Mouse (Mus musculus) cortical plate, adult 2 months (tissue): ENCODE data around the gene Tmsb15b1. TPM values are rescaled to one million over a fixed set of nuclear protein-coding genes. Genes with fewer than 3 reads are reported as not detected.

Experiments used
- H3K27ac ChIP-seq: fragments of 200-500 bp; 2 replicates; pipeline ENCODE4 v1.5.1; 2012; ENCODE audit warnings: low read length, control low read depth, inconsistent platforms; ENCODE audit not compliant: insufficient read depth
- H3K4me1 ChIP-seq: fragments of 200-500 bp; 2 replicates; pipeline ENCODE4 v1.6.1; 2011; ENCODE audit warnings: low read length; ENCODE audit not compliant: control insufficient read depth, insufficient read depth
- H3K4me3 ChIP-seq: fragments of 200-500 bp; 2 replicates; pipeline ENCODE4 v1.5.1; 2011; ENCODE audit warnings: mild to moderate bottlenecking, low read length, control low read depth; ENCODE audit not compliant: insufficient read depth
- CTCF ChIP-seq: fragments of 200-500 bp; IDR thresholded peaks from 2 replicates; pipeline ENCODE4 v1.5.1; 2011; ENCODE audit warnings: mild to moderate bottlenecking, control low read depth, low read length; ENCODE audit not compliant: insufficient read depth; ENCODE audit errors: extremely low read depth
- POLR2A ChIP-seq: fragments of 200-500 bp; IDR thresholded peaks from 2 replicates; pipeline ENCODE4 v1.6.1; 2011; ENCODE audit warnings: mild to moderate bottlenecking, low read length, control low read depth; ENCODE audit not compliant: insufficient read depth; ENCODE audit errors: extremely low read depth
- polyA plus RNA-seq: library from polyadenylated mRNA; depleted of rRNA; stranded (reverse); fragments of >200 nt; gene quantifications from 2 replicates; pipeline ENCODE4 v1.2.3, GENCODE M21; 2012; rRNA removed

Gene Tmsb15b1
- 11.1 and 12.1 TPM in 2 replicates for polyA plus RNA-seq

DNA sequence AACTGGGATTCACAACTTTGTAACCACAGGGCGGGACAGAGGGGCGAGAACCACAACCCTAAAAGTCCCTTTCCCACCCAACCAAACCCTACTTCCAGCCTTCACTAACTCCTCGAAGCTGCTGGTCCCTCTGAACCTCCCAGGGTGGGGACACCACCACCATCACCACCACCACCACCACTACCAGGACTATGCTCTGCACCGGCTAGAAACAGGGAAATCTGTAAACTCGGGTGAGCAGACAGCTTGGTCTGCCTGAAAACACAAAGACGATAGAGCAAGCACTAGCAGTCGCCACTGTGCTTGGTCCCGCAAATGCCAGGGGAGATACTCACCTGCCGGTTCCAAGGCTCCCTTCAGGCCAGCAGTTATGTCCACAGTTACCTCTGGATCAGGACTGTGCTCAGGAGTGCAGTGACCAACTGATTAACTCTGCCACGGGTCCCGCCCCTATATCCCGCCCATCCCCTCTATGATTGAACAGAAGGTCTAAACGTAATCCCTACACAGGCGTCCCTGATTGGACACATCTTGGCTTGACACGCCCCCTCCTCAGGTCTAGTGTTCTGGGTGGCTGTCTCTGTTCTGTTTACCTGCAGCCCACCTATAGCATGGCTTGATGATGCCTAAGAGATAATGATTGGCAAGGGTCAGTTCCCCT is at the start of gene Tmsb15b1, which contains the start of gene Tmsb15l:
Gene Tmsb15b1 (minus strand): TSS at position 451 of the 661 bp plus-strand sequence.
Gene Tmsb15l (minus strand): TSS at position 446 of the 661 bp plus-strand sequence.
- TF ChIP-seq POLR2A (peak; percentile 59; the same call in 1 of the 2 replicates), CTCF (no peak)
- Histone ChIP-seq H3K4me3 (peak within 1 kb of the TSS; percentile 79), H3K27ac (no peak within 1 kb of the TSS), H3K4me1 (no peaks in the 10 kb centered on the region)

DNA sequence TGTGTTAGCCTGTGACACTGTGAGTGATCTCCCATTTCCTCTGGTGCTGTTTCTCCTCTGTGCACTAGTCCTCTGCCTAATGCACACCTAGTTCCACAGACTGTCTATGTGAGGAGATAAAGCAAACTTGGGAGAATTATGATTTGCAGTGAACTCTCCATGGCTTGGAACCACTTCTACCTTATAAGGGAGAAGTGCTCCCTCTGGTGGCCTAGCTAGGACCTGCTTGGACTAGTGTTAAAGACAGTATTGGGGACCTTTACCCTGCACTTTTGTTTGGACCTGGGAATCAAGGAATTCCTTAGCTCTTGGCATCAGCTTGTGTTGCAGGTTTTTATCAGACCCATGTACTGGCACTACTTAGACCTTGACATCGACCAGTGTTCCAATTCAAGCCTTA is 42.6 kb upstream of the Tmsb15b1 start:
- Histone ChIP-seq H3K4me1 (no peaks in the 10 kb centered on the region), H3K4me3 (no peak overlapping the region), H3K27ac (no peak overlapping the region)
- TF ChIP-seq CTCF = peak; percentile 54; the same call in 1 of the 2 replicates
- no peak for TF ChIP-seq POLR2A

DNA sequence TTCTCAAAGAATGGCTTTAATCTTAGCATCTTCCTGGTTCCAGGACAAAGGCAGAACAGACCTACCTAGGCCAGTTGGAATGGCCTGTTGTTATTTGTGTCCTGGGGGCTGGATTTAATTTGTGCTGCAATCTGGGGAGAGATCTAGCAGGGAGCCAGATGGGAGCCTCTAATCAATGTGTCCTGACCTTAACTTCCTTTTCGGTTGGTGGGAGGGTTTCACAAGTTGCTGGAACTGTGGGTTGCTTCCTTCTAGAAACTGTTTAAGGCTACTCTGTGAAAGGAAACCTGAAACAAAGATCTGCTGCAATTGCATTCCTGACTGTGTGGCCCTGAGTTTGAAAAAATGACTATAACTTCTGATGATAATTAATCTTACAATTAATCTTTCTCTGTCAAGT is 41.0 kb upstream of the Tmsb15b1 start:
- Histone ChIP-seq H3K4me3 (no peak overlapping the region), H3K4me1 (no peaks in the 10 kb centered on the region), H3K27ac (no peak overlapping the region)
- TF ChIP-seq CTCF (no peak), POLR2A (no peak)

DNA sequence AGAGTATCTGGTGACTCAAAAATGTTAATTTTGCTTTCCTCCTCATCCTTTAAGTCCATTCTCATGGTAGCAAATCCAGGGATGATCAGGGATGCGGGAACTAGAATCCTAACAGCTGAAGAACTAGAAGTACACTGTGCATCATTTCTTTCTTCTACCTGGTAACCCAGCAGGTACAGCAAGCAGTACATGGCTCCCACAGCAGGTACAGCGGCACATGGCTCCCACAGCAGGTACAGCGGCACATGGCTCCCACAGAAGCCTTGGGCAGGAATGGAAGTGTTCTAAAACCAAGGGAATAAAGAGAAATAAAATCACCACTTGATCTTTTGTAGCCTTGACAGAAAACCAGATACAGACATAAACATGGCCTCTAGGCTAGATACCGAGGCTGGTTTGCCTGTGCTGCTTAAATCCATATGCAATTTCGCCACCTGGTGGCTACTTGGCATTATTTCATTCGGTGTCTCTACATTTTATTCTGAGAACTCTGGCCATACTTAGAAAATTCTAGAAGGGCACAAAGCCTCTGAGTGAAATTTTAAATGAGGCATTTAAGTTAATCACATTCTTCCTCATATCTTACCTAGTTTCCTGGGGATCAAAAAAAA is 38.5 kb upstream of the Tmsb15b1 start:
- TF ChIP-seq CTCF (peak; percentile 52; the same call in 1 of the 2 replicates), POLR2A (no peak)
- H3K4me3 ChIP-seq = no peak overlapping the region
- no peaks in the 10 kb centered on the region for H3K4me1 ChIP-seq
- no peak overlapping the region for H3K27ac ChIP-seq

DNA sequence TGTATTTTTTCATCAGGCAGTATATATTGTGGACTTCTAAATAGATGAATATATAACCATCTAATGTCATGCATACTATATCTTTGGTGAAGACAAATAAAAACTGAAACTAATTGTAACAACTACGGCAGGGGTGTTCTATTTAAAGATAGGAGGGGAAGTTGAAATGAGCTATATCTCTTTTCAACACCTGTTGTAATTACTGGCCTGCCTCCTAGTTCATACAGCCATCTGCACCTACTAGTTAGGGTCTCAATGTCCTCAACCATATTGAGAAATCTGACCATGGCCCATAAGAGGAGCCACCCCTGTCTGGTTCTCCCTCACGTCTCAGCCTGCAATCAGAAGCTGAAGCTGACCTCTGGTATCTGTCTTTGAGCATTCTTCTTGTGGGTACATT is 19.6 kb upstream of the Tmsb15b1 start:
- Histone ChIP-seq H3K4me3 (no peak overlapping the region), H3K27ac (no peak overlapping the region), H3K4me1 (no peaks in the 10 kb centered on the region)
- TF ChIP-seq CTCF = no peak

DNA sequence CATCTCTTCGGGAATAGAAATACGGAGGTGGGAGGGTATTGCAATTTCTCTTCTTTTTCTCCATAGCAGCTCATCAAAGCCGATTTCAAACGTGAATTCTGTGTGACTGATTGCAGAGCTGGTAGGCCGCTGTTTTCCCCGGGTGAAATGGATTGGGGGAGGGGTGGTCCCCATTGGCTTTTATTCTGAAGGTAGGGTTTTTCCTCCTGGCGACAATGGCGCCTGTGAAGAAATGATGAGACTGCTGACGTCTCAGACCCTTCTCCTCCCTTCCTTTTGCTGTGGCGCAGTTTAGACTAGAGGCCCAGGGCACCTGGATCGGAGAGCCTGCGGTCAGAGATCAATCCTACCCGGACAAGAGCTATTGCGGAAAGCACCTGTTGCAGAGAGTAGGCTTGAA is 17.0 kb upstream of the Tmsb15b1 start:
- H3K4me1 ChIP-seq = no peaks in the 10 kb centered on the region
- peak overlapping the region; percentile 69 for H3K27ac ChIP-seq
- 0 out of 2 replicates have a peak, but pooled peaks have one; percentile 19 for TF ChIP-seq POLR2A
- TF ChIP-seq CTCF = no peak
- H3K4me3 ChIP-seq = peak overlapping the region; percentile 92

DNA sequence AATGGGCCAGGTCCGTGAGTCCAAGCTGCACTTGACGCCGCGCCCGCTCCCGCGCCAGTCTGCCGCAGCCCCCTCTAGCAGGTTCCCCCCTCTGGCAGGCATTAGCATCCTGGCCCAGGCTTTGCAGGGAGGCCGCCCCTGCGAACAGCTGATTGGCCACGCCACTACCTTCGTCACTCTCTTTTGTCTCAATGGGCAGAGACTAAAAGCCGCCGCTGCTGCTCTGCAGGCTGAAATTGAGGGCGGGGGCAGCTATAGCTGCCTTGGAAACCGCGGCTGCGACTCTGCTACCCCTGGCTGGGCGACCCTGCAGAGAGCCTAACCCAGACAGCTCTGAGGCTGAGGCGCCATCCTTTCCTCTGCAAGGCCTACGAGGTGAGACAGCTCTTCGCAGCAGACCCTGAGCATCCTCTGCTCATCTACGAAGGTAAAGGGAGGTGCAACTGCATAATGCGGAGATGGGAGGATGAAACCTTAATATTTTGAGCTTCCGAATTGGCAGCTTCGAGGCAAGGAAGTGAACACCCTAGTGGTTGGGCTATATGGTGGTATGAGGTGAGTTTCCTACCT is 16.4 kb upstream of the Tmsb15b1 start, which contains the start of gene Zcchc18:
Gene Zcchc18 (plus strand): TSS at position 178 of the 570 bp plus-strand sequence.
- no peaks in the 10 kb centered on the region for H3K4me1 ChIP-seq
- H3K4me3 ChIP-seq = peak within 1 kb of the TSS; percentile 92
- peak within 1 kb of the TSS; percentile 74 for H3K27ac ChIP-seq
- no peak for TF ChIP-seq CTCF
- TF ChIP-seq POLR2A = peak; percentile 65

DNA sequence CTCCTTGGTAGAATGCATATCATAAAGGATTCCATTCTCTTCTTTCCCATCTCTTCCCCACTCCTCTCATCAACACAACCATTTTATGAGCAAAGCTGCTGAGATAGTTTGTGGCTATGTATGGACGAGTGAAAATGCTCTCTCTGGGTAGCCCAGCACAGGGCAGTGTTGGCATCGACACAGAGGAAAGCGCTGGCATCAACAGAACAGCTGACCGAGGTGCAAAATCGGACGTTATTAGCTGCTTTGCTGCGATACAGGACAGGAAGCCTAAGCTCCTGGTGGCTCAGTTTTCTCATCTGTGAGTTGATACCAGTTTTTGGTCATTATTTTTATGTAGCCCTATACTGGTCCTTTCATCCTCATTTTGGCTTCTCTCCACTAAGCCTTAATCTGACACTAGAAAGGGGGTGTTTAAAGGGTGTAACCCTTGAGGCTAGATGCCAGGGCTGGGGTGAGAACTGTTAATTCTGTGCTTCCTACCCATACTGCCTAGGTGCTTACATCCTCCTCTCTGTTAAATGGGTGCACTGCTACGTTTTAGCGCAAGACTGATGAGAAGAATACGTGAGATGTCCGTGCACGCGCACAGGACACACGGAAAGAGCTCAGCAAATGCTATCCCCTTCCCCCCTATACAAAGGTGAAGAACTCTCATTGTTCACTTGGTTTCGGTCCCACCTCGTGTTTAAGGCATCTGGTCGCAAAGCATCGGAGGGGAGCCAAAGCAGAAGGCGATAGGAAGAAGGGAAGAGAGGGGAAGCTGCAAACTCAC is 15.7 kb upstream of the Tmsb15b1 start:
- no peak for TF ChIP-seq CTCF
- TF ChIP-seq POLR2A = no peak
- Histone ChIP-seq H3K4me1 (no peaks in the 10 kb centered on the region), H3K27ac (peak overlapping the region; percentile 74), H3K4me3 (peak overlapping the region; percentile 92)

DNA sequence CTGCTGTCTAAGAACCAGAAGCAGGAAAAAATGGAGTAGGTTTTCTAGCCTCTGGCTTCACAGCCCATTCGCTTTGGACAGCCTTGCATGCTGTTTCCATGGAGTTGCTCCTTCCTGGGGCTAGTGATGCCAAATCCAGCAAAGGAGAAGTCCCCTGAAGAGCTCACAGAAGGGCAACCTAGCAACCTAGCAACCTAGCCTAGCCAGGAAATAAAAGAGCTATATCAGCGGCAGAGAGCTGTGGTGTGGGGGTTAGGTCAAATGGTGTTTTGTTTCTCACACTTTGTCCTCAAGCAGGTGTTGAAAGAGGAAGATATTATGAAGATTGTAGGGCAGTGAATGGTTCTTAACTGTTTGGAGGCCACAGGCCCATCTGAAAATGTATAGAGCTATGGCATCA is 14.6 kb upstream of the Tmsb15b1 start:
- Histone ChIP-seq H3K4me3 (no peak overlapping the region), H3K4me1 (no peaks in the 10 kb centered on the region), H3K27ac (no peak overlapping the region)
- no peak for TF ChIP-seq POLR2A
- no peak for TF ChIP-seq CTCF
